Mouse (Mus musculus) lung, adult 18-20 months (tissue): ENCODE data around the gene Rpl9.

Source experiments
- DNase-seq, 2 experiments: peaks; one replicate each; pipeline ENCODE4 v3.0.0; 2022; ENCODE audit warnings: mixed read lengths in 2 of 2

The Rpl9 gene

GRCm38 (mm10) chr5:65390648-65391644, at the start of gene Rpl9, which contains the start of gene Lias:
Rpl9 (minus strand) TSS chr5:65391444.
Lias (plus strand) TSS chr5:65391497.
- DNase-seq, result peak; percentile 98 to 99

DNA sequence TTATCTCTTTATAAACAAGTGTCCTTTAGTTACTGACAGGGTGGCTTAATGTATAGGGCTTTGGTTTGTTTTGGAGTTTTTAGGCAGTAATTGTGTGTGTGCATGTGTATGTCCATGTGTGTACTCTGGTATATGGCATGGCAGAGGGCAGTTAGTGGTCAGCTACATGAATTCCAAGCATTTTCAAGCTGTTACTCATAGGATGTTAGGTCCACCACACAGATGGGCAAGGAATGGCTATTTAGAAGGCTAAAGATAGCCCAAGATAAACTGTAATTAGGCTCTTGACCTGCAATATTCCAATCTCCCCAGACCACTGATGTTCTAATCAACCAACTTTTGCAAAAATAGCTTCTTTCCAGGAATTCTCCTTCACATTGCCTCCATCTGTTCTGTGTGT, 46.8 kb upstream of the Rpl9 start:
- DNase-seq, result no peak

- peak; percentile 99 to 100 for DNase-seq
Observed at GRCm38 (mm10) chr5:65435806-65436561, 44.7 kb upstream of the Rpl9 start, which contains the start of gene Ugdh. Ugdh (minus strand) TSS chr5:65435949.

DNA sequence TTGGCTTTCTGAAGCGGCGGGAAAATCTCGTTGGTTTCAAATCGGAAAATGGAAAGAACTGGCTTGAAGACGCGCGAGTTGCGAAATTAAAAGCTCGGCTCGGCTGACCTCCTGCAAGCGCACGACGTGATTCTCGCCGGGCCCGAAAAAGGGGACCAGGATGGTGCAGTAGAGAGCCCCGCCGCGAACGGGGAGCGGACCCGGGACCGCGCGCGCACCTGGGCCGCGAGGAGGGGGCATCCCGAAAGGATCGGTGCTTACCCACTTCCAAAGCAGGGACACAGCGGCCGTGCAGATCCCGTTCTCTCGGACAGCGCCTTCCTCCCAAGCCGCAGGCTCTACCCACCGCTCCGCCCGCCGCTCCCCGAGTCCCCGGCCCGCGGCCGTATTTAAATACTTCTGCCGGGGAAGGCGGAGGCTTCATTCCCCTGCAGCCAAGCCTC, 44.1 kb upstream of the Rpl9 start:
- DNase-seq, result no peak

GRCm38 (mm10) chr5:65434471-65435362, 43.5 kb upstream of the Rpl9 start:
- no peak for DNase-seq

- no peak for DNase-seq
Observed at GRCm38 (mm10) chr5:65429441-65429840, 38.2 kb upstream of the Rpl9 start.

GRCm38 (mm10) chr5:65428321-65428720, 37.1 kb upstream of the Rpl9 start:
- DNase-seq, result peak; percentile 23 to 70

DNA sequence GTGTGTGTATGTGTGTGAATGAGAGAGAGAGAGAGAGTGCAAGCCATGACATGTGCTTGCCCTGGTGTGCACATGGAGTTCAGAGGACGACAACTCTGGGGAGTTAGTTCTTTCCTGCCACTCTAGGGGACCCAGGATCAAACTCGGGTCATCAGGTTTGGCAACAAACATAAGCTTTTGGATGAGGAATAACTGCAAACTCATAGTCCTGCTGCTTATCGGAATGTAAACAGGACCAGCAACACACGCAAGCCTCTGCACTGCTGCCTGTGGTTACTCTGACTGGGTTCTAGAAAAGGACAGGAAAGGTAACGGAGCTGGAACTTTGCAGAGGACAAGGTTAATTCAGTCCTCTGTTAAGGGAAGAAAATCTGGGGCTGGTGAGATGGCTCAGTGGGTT, 34.0 kb upstream of the Rpl9 start:
- no peak for DNase-seq

GRCm38 (mm10) chr5:65424215-65424614, 33.0 kb upstream of the Rpl9 start:
- DNase-seq, result no peak

GRCm38 (mm10) chr5:65422803-65423202, 31.6 kb upstream of the Rpl9 start:
- DNase-seq, result no peak

- DNase-seq, result no peak
Observed at GRCm38 (mm10) chr5:65420822-65421221, 29.6 kb upstream of the Rpl9 start.

- DNase-seq, result no peak
Observed at GRCm38 (mm10) chr5:65419136-65419535, 27.9 kb upstream of the Rpl9 start.

GRCm38 (mm10) chr5:65415653-65416458, 24.6 kb upstream of the Rpl9 start:
- DNase-seq, result no peak

DNA sequence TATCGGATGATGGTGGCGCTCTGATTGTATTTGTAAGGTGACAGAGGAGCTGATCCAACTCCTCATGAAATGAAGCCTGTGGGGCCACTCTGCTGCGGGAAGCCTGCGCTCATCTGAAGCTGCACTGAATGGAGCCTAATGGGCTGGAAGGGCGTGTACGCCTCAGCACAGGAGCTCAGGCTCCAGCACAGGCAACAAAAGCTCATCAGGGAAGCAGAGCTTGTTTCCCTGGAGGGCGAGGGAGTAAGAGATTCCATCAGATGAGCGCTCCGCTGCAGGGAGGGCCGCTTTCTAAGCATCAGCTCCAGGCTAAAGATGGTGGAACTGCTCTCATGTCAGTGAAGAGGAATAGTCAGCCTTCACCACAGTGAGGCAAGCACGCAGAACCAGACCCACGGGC, 16.7 kb upstream of the Rpl9 start:
- no peak for DNase-seq

DNA sequence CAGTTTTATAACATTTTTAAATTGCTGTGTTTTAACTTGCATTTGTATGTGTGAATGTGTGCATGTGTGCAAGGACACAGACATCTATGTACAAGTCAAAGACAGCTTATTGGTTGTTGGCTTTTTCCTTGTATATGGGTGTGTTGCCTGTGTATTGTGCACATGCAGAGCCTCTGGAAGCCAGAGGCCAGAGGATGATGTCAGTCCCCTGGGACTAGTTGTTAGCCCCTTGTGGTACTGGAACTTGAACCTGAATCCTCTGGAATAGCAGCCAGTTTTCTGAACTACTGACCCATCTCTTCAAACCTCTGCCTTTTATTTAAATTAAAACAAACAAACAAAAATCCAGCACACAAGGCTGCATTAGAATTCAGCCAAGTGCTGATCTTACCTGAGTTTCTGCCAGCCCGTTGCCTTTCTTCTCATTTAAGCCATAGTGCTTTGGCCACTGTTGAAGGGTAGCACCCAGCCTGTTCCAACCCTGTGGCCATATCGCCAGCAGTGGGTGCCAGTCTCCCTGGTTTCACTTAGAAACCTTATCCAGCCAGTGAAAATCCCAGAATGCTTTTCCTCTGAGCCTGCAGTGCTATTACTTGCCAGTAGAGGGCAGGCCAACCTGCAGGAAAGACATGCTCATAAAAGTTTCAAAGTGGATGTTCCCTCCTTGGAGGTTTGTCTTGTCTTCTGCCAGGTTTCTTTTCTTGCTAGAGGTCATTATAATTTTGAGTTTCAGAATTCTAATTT, 10.2 kb upstream of the Rpl9 start:
- DNase-seq, result peak; percentile 78 to 89

GRCm38 (mm10) chr5:65394425-65394824, 3.2 kb upstream of the Rpl9 start:
- DNase-seq, result no peak

- DNase-seq, result no peak
Observed at GRCm38 (mm10) chr5:65391753-65392152, 509 bp upstream of the Rpl9 start.

- no peak for DNase-seq
Observed at GRCm38 (mm10) chr5:65387008-65387867, 4.0 kb downstream of the Rpl9 start.

DNA sequence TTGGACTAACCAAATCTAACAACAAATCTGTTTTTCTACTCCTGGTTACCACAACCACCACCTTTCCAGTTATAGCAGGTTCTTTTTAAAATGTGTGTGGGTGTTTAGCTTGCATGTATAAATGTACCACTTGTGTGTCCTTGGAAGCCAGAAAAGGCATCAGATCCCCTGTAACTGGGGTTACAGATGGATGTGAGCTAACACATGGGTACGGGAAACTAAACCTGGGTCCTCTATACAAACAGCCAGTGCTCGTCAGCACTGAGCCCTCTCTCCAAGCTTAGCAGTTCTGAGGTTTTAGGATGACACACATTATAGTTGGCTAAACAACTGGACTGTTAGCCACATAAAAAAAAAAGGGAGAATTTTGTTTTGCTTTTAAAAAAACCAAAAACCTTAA, 5.5 kb downstream of the Rpl9 start:
- no peak for DNase-seq

GRCm38 (mm10) chr5:65374746-65375145, 16.5 kb downstream of the Rpl9 start:
- DNase-seq, result no peak
